Mouse (Mus musculus) small intestine, adult 2 months (tissue): Measurements from ENCODE around the gene Hdgfl2. TPM values are rescaled to one million over a fixed set of nuclear protein-coding genes. Genes with fewer than 3 reads are reported as not detected.

Experiments
- H3K27ac ChIP-seq: fragments of 200-500 bp; 2 replicates; pipeline ENCODE4 v1.5.1; 2012; ENCODE audit warnings: low read depth, low read length, control low read depth, inconsistent platforms; ENCODE audit not compliant: insufficient read depth
- H3K27me3 ChIP-seq: fragments of 200-500 bp; 2 replicates; pipeline ENCODE4 v1.6.1; 2012; ENCODE audit warnings: mild to moderate bottlenecking, moderate library complexity, low read length, inconsistent platforms; ENCODE audit not compliant: control insufficient read depth, insufficient read depth
- H3K36me3 ChIP-seq: fragments of 200-500 bp; 2 replicates; pipeline ENCODE4 v1.6.1; 2012; ENCODE audit warnings: mild to moderate bottlenecking, low read length, control low read depth, inconsistent platforms; ENCODE audit not compliant: control insufficient read depth, insufficient read depth
- H3K4me1 ChIP-seq: fragments of 200-500 bp; 2 replicates; pipeline ENCODE4 v1.6.1; 2012; ENCODE audit warnings: low read length, inconsistent platforms, mixed read lengths; ENCODE audit not compliant: control insufficient read depth, insufficient read depth, insufficient read length
- H3K4me3 ChIP-seq: fragments of 200-500 bp; 2 replicates; pipeline ENCODE4 v1.5.1; 2012; ENCODE audit warnings: low read depth, mild to moderate bottlenecking, control low read depth, inconsistent platforms, low read length, moderate library complexity
- CTCF ChIP-seq: fragments of 200-500 bp; IDR thresholded peaks from 2 replicates; pipeline ENCODE4 v1.5.1; 2012; ENCODE audit warnings: low read depth, mild to moderate bottlenecking, control low read depth, inconsistent platforms, low read length, moderate library complexity, mixed read lengths; ENCODE audit not compliant: insufficient replicate concordance, insufficient read length; ENCODE audit errors: extremely low read depth
- POLR2A ChIP-seq: fragments of 200-500 bp; IDR thresholded peaks from 2 replicates; pipeline ENCODE4 v1.6.1; 2012; ENCODE audit warnings: low read depth, mild to moderate bottlenecking, control low read depth, inconsistent platforms, low read length, moderate library complexity
- WGBS: fragments of 180-500 bp; shearing (Covaris S2); methylation state at CpG from one replicate; pipeline ENCODE4 v1.1.7; 2018; 5-methylcytosine and 5-hydroxymethylcytosine counted together
- polyA plus RNA-seq: library from polyadenylated mRNA; depleted of rRNA; stranded (reverse); fragments of >200 nt; gene quantifications from 2 replicates; pipeline ENCODE4 v1.2.3, GENCODE M21; 2012

Hdgfl2 gene
- polyA plus RNA-seq, 1 experiment, result 23.1 TPM

DNA sequence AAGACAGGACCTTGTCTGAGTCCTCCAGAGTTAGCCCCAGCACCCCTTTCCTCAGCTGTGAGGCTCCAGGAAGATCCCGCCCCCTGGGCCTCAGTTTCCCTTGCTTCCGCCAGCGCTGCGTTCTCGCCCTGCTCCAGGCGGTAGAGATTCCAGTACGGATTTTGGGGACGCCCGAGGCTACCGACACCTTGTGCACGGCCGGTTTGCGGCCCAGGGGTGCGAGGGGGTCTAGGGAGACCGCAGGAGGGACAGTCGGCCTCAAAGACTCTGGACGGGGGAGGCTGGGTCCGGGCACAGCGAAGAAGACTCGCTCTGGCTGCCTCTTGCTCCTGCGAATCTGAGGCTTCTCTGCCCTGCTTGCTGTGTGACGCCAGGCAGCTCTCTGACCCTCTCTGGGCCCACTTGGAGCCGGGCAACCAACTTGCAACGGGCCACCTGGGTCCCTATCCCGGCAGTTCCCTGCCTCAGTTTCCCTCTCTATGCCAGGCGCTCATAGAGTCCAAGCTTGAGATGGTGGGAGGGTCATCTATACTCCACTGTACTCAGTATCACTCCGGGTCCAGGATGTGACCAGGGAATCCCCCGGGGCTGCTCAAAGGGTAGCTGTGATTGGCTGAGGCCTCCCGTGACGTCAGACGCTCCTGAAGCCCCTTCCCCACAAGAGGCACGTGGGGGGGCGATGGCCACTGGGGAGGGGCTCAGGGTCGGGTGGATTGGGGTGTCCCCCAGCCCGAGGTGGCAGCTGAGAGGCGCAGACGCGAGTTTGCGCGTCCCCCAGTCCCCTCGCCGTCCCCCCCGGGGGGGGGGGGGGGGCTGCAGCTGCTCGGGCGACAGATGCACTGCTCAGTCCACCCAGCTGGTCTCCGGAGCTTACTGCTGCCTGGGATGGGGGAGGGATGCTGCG is 62.5 kb downstream of the Hdgfl2 start:
- H3K27me3 ChIP-seq, result peaks cover 44% of the 10 kb centered on the region
- no peak for TF ChIP-seq CTCF
- TF ChIP-seq POLR2A, result no peak
- H3K4me3 ChIP-seq, result peak overlapping the region; percentile 42
- 3% methylated on average over 47 of the region's 47 CpGs for whole genome bisulfite sequencing
- peaks cover 13% of the 10 kb centered on the region; the same call in 1 of the 2 replicates for H3K4me1 ChIP-seq
- no peak overlapping the region for H3K27ac ChIP-seq
- no peaks in the 10 kb centered on the region for H3K36me3 ChIP-seq

DNA sequence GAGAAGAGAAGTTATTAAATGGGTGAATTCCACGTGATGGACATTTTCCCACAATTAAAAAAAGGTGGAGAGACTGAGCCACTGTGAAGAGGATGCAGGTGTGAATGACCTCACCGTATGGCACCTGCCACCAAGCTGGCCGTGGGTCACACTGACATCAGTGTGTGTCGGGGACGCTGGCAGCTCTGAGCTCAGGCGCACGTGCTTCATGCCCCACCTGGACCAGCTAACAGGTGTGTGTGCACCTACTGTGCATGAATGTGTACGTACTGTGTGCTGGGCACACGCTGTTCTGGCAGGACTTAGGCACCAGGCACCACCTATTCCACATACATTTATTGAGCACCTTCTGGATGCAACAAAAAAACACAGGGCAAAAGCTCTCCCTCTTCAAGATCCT is 65.1 kb downstream of the Hdgfl2 start:
- Histone ChIP-seq H3K27me3 (peaks cover 49% of the 10 kb centered on the region), H3K4me3 (no peak overlapping the region), H3K27ac (no peak overlapping the region), H3K4me1 (peaks cover 15% of the 10 kb centered on the region; the same call in 1 of the 2 replicates), H3K36me3 (no peaks in the 10 kb centered on the region)
- TF ChIP-seq CTCF (no peak), POLR2A (no peak)
- 62% methylated on average over 9 of the region's 9 CpGs for WGBS

DNA sequence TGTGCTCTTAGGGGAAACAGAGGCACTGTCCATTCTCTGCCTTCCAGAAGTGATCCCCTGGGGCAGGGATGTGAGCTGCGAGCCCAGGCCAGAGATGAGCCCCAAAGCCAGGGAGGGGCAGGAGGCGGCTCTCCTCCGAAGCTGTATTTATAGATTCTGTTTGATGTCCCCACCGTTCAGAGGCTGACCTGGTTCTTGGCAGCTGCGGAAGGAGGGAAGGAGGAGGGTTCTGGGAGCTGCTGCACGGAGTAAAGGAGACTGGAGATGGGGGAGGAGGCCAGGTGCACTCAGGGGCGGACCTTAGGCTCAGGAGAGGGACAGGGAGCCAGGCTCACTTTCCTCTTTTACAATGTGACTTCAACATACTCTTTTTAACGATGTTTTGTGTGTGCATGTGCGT is 66.7 kb downstream of the Hdgfl2 start:
- Histone ChIP-seq H3K4me1 (peaks cover 11% of the 10 kb centered on the region; the same call in 1 of the 2 replicates), H3K4me3 (no peak overlapping the region), H3K27ac (no peak overlapping the region), H3K27me3 (peaks cover 35% of the 10 kb centered on the region), H3K36me3 (no peaks in the 10 kb centered on the region)
- WGBS, result 23% methylated on average over 9 of the region's 9 CpGs
- TF ChIP-seq POLR2A, result no peak
- no peak for TF ChIP-seq CTCF

DNA sequence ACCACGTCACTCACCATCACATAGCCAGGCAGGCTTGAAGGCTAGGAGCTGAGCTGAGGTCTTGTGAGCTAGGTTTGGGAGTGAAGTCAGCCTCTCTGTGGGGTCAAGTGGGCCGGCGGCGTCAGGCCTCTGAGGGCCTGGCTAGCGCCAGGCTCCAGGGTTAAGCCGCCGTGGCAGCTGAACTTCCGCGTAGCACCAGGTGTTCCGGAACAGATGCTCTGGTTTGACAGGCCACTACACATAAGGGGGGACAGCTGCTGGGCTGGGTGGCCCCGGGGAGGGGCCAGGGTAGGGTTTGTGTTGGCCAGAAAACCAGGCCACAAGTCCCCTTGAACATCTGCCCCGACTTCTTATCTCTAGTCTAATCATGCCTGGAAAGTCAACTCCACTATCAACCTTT is 68.0 kb downstream of the Hdgfl2 start:
- TF ChIP-seq POLR2A (no peak), CTCF (no peak)
- no peak overlapping the region for H3K4me3 ChIP-seq
- H3K4me1 ChIP-seq, result peaks cover 5% of the 10 kb centered on the region; the same call in 1 of the 2 replicates
- no peaks in the 10 kb centered on the region for H3K36me3 ChIP-seq
- H3K27me3 ChIP-seq, result peaks cover 23% of the 10 kb centered on the region
- 63% methylated on average over 12 of the region's 12 CpGs for WGBS
- H3K27ac ChIP-seq, result no peak overlapping the region

DNA sequence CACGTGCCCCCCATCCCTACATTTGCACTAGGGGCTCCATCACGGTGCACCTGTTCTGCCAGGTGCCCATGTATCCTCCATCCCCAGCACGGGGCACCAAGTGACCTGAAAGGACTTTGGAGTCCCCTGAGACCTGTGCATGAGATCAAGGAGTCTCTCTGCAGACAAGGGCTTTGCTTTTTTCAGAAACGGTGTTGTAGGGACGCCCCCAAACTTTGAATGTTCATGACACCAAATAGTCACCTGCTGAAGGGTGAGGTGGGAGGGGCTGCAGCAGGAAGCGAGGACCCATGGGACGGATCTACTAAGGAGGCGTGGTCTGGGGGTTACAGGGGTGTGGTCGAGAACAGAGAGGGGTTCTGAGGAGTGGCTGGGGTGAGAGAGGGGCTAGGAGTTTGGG is 68.8 kb downstream of the Hdgfl2 start:
- no peak overlapping the region for H3K27ac ChIP-seq
- TF ChIP-seq POLR2A (no peak), CTCF (no peak)
- H3K4me3 ChIP-seq, result no peak overlapping the region
- H3K4me1 ChIP-seq, result peaks cover 5% of the 10 kb centered on the region; the same call in 1 of the 2 replicates
- WGBS, result 26% methylated on average over 9 of the region's 9 CpGs
- peaks cover 17% of the 10 kb centered on the region; the same call in 1 of the 2 replicates for H3K27me3 ChIP-seq
- H3K36me3 ChIP-seq, result no peaks in the 10 kb centered on the region

DNA sequence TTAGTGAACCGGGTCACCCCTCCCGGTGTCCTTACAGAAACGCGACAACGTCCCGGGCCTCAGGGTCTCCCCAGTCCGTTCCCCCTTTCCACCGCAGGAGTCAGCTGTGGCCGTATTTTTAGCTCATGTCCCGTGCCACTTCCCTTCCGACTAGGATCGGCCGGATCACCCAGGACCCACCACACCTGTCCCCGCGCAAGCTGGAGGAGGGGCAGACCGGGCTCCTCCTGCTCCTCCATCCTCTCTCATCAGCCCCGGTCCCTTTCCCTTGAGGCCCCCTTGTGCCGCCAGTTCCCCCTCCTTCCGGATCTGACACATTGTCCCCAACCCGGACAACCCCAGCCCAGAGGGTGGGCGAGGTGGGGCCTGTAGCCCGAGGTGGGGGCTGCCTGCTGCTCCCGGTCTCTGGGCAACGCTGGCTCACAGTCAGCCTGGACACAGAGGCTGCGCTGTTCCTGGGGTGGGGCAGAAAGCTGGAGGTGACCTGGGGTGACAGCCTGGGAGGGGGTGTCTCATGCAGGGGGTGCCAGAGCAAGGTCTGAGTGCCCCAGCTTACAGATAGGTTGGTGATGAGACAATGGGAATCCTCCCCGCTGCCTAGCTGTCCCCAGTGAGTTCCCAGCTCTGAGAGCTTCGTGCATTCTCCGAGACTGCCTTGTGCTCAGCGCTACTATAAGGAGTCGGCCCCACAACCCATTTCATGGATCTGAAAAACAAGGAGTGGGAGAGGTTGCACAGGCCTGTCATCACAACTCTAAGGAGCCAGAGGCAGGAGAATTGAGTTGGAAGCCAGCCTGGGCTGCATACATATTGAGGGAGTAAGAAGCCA is 69.6 kb downstream of the Hdgfl2 start:
- TF ChIP-seq CTCF (no peak), POLR2A (no peak)
- Histone ChIP-seq H3K36me3 (no peaks in the 10 kb centered on the region), H3K27me3 (peaks cover 10% of the 10 kb centered on the region; the same call in 1 of the 2 replicates), H3K4me1 (peaks cover 10% of the 10 kb centered on the region), H3K27ac (no peak overlapping the region), H3K4me3 (no peak overlapping the region)
- WGBS, result 5% methylated on average over 30 of the region's 30 CpGs
